Mouse (Mus musculus) right cerebral cortex, adult 2 months (tissue): ENCODE measurements around the gene Capn8.

Experiments
- DNase-seq, 2 experiments: peaks; one replicate each; pipeline ENCODE4 v3.0.0; 2021 to 2022; ENCODE audit warnings: low spot score in 2 of 2

Gene Capn8

DNA sequence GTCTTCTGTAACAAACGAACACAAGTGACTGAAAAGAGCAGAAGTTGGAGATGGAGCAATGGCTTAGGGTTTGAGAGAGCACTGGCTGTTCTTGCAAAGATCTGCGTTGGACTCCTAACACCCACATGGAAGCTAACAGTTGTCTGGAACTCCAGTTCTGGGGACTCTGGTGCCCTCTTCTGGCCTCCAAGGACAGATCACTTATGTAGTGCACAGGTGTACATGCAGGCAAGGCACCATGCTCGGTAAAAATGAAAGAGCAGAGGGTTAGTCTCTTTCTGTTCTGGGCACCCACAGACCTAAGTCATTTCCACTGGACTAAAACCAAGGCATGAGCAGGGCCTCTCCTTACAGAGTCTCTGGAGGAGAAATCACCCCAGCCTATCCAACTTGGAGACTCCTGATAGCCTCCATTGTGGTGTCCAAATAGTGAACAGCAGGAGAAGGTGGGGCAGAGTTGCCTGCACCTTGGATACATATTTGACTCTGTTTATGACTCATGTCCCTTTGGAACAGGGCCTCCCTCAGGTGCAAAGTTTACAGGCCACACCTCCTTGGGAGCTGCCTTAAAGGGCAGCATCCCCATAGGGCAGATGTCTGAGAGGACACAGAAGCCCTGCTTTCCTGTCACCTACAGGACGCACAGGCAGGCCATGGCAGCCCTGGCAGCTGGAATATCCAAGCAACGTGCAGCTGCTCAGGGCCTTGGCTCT lies at the start of gene Capn8:
Capn8 (plus strand) TSS at position 600 of the 713 bp plus-strand sequence.
- DNase-seq = no peak

DNA sequence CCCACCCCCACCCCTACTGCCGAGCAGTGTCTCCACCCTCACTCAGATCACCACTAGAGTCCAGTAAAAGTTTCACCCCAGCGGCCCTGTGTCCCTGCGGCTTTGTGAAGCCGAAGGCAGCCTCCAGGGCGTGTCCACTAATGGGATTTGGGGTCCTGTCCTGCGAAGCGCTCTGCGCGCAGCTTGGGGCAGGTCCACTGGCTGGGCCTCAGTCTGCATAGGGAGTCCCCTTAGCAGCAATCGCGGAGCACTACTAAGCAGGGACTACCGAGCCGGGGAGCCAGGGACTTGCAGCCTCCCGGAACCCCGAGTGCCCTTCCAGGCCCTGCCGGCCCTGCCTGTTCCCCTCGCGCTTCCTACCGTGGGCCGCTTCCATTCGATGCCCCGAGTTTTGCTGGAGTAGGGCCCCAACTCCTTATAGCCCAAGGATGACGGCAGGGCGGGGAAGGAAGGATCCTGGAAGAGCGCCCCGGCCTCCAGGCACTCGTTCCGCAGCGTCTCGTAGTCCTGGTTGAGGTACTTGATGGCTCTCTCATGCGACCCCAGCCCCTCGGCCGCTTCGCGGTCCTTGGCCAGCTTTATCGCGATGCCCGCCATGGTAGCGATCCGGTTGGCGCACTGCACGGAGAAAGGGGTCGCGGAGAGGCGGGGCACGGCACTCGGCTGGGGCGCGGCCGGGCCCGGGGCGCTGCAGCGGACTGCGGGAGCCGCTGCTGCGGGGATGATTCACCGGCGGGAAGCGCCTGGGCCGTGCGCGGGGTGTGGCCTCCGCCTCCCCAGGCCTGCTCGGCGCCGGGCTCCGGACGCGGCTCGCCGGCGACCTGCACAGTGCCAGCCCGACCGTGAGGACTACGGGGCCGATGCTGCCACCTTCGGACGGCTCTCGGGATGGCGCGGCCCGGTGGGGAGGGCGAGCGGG lies 47.8 kb upstream of the Capn8 start, which contains the start of gene Capn2:
Capn2 (minus strand) TSS at position 851 of the 919 bp plus-strand sequence.
- peak; percentile 72 to 74 for DNase-seq

DNA sequence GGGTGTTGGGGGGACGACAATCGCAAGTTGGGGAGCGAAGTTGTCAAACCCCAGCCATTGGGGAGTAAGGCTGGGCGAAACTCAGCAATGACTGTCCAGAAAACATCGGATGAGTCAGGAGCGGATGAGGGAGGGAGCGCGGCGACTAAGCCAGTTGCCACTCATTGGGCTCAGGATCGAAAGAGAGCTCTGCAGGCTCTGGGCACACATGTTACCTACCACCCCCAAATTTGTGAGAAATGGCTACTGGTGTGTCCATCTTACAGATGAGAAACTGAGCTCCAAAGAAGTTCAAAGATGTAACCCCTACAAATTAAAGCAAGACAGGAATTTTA lies 47.2 kb upstream of the Capn8 start:
- no peak for DNase-seq

DNA sequence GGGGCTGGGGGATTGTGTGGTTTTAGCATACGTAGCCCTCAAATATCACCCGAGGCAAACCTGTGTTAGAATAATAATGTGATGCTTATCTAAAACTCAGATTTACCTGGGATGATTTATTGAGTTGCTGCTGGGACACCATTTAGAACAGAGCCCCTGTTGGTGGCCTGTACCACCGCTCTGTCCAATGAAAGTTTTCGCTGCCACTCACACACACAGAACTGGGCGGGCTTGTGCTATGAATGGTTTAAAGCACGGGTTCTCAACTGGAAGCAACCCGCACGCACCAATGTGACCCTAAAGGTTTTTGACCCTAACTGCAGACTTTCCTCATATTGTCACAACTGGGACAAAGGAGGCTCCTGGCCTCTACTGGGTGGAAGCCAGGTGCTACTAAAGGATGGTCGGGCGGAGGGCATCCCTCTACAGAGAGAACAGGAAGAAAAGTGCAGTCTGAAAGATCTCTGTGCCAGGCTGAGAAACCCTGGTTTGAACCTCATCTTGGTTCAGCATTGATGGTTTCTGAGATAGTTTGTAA lies 46.6 kb upstream of the Capn8 start:
- no peak for DNase-seq

DNA sequence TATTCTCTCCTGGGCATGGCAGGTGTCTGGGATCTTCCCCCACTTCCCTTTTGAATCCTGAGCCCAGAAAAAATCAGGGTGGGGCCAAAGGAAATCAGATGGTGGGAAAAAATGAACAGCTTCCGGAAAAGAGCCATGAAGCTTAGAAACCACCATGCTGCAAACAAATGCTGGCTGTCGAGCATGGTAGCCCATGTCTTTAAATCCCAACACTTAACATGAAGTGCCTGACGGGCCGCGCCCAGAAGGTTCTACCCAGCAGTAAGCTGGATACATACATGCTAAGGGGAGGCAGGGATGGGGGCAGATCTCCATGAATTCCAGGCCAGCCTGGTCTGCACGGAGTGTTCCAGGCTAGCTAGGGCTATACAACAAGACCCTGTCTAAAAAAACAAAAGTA lies 46.0 kb upstream of the Capn8 start:
- DNase-seq = no peak

DNA sequence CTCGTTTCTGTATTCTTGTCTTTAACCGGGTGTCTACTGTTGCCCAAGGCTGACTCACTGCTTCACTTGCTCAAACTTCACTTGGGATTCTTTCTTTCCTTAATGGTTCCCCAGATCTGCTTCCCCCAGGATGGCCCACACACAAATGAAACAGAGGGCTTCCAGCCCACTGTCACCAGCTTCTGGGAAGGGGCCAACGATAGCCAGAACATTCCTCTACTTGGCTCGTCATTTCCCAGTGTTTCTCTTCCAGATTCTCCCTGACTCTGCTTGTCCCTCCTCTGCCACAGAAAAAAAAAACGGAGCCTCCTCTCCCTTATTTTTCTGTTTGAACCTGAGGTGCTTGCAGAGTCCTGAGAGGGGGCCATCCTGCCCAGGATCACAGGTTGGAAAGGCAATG lies 45.5 kb upstream of the Capn8 start:
- no peak for DNase-seq

DNA sequence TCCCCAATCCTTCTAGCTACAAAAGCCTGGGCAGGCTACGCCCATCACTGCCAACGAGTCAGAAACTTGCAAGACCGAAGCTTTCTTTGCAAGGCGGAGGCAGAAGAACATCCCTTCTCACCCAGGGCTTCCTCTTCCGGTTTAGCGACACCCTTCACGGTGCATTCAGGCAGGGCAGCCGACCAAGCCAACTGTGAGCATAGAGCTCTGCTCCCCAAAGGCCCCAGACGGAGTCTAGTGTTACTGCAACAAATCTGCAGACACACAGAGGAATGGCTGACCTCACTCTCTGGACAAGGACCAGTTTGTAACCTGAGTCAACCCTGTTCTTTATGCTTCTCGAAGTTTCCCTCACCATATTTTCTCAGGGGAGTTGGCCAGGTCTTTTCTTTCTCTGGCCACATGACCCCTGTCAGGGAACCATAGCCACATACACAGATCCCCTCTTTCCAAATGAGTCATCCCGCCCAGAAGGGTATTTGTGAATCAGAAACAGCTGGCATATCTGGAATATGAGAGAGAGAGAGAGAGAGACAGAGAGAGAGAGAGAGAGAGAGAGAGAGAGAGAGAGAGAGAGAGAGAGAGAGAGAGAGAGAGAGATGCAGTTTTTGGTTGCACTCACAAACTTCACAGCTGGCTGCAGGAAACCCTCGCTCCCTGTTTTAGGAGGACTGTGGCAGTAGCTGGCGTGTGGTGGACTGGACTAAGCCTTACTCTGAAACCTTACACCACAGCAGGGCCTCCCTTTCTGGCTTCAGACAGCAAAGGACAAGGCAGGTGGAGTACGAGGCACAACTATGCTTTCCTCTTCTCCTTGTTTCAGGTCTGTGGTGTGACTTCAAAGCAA lies 44.5 kb upstream of the Capn8 start:
- no peak for DNase-seq

DNA sequence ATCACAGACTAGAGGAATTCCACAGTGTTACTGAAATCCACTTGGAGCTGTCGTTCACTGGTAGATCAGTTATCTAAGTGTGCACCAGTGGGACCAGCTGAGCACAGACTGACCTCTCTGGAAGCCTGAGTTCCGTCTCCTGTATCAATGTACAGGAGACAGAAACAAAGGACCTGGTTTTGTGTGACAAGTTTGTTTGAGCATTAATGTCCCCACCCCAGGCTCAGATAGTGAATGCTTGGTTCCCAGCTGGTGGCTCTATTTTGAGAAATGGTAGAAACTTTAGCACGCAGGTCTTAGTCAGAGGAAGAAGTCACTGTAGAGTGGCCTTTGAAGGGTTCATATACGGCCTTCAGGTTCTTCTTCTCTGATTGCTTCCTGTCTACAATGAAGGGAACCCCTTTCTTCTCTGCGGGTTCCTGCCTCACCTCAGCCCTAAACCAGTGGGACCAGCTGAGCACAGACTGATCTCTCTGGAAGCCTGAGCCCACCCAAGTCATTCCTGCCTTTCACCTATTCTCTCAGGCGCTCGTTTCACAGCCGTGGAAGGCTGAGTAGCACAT lies 43.8 kb upstream of the Capn8 start:
- no peak for DNase-seq

DNA sequence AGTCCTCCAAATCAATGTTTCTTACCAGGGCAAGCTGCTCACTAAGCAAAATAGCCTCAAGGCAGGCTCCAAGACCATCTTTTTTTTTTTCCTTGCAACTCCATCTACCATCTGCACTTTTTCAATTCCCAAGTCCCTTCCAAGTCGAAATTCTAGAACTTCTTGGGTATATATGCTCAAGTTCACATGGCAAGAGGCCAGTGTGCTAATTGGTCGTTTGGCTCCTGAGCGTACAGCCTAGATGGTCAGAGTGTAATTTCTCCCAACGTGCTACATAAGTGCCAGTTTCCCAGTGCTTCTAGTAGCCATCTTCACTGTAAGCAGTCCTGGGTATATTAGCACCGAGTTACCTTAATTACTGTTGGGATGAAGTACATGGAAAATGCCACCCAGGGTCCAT lies 41.8 kb upstream of the Capn8 start:
- no peak for DNase-seq

DNA sequence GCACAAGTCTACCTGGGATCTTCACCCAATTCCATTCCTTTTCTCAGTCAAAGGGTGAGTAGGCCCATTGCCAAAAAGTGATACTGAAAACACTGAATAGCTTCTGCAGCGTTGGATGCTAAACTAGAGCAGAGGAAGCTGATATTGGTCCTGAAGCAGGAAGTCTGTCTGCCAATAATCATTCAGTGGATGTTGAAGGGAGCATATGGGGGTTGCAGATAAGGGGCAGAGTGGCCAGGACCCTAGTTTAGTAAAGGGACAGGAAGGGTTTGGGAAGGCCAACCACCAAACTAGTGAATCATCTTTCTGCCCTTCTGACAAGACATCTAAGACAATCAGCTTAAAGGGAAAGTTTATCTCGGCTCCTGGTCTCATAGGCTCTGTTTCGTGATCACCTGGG lies 41.1 kb upstream of the Capn8 start:
- DNase-seq = no peak

DNA sequence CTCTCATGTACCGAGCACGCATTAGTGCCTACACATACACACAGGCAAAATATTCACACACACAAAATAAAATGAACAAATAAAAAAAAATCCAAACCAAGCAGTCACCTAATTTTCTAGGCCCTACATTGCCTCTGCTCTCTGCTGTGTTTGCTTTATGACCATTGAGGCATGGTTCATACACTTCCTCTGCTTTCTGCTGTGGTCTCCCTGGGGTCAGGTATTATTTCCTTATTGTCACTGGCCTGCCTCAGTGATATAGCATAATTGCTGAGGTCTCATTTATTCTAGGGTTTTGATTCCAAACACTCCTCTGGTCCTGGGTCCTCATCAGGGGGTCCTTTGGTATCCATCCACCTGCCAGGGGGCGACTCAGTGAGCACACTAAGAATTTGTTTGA lies 39.2 kb upstream of the Capn8 start:
- DNase-seq = no peak

DNA sequence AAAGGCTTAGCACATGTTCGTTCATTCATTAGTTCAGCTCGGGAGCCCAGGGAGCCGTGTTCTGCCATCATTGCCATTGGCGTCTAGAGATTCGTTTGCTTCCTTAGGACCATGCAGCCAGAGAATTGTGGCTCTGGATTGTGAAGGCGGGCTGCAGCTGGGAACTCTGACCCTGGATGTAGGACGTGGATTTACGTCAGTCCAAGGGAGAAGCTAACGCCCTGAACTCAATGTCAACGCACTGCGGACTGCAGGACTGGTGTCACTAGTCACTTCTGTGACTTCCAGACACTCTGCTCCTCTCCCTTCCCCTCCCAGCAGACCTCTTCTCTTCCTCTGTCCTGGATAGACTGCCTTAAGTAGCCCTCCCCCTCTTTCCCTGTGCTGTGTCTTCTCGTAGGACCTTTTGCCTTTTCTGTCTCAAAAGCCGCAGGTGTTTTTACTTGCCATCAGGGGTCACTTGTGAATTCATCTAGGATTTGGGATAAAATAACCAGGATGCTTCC lies 37.5 kb upstream of the Capn8 start:
- no peak for DNase-seq

DNA sequence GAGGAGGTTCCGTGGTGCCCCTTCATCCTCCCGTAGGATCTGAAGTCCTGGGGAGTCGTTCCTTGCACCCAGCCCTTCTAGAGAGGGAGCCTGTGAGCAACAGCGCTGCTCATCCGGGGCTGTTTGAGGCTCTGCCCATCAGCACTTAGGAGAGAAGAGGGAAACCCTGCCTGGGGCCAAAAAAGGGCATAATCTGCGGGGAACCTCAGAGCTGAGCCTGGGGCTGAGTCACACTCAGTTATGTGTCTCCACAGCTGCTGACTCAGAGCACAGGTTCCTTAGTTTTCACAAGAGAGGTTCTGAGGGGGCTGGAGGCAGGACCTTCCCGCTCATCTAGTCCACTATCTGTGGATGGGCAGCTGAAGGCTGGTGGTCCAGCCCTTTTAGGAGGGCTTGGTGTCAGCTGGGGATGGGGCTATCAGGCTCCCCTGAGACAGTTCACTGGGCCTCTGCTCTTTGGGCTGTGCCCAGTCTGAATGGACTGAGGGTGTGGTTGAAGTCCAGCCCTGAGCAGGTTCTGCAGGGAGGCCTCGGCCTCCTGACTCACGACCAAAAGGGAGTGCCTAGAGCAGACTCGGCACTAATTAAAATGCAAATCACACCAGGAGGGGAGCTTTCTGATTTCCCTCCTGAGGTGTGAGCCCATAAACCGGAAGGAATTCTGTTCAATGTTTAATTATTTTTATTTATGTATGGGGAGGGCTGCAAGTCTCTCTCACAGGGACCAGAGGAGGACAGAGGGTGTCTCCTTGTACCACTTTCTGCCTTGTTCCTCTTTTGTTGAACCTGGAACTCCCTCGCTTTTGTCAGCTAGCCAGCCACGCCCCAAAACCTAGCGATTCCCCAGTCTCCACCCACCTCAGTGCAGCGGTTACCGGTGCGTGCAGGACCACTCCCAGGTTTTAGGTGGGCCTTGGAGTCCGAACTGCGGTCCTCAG lies 36.6 kb upstream of the Capn8 start:
- peak in 1 of 2 experiments; percentile 10 for DNase-seq

DNA sequence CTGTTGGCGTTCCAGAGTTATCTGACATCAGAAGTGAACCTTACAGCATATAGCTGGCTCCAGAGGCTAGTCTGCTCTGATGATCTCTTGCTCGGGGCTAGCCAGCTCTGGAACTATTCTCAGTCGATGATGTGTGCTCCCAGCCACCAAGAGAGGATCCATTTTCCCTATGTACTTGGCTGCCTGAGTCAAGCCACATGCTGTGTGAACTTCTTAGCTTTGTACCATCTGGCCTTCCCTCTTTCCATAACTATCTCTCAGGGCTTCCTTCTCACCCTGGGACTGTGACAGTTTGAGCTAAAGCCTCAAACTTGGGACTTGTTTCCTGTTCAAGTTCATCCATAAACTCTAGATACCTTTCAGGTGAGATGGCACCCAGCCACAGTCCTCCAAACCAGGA lies 31.2 kb upstream of the Capn8 start:
- DNase-seq = no peak

DNA sequence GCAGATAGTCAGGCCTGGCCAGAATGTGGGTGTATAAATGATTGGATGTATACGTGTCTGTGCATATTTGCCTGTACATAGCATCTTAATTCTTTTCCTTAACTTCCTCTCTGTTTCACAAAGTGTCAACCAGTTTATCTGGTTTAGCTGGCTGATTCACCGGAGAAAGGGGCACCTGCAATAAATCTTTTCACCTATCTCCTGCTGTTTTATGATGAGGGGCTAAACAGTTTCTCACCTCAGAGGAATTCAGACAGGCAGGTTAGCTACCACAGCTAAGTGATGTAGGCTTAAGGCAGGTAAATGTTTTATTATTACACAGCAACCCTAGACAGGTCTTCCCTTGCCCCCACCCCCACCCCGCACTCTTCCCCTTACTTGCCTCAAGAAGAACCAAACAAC lies 29.7 kb upstream of the Capn8 start:
- DNase-seq = no peak

DNA sequence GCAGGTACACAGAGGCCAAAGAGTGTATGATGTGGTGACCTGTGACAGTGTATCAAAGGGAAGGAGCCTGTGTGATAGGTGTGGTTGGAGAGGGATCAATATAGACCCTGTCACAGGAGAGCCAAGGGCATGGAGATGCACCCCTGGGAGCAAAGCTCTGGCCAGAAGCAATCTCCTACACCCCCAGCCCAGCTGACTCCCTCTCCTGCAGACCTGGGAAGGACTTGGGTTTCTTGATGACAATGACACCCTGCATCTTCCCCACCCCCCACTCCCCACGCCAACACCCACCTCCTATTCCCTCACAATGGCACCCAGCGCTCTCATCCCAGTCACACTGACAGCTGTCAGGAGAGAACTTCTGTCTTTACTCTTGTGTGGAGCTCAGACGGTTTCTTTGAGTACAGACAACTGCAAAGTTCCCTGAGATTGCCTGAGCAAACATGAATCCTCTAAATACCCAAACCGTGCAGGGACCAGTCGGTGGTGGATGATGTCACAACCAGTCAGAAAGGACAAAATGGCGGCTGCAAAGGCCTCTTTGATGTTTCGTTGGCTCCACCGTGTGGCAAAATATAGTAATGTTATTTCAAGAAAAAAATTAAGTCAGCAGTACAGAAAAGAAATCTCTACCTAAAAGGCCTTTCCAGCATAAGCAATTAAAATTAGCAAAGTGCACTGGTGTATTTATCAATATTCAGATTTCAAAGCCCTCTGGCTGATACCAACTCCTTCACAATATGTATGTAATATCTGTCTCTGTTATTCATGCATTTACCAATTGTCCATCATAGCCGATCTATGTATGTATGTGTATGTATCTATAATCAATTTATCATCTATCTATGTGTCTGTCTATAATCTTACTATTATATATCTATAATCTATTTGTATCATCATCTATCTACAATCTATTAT lies 25.5 kb upstream of the Capn8 start:
- peak; percentile 77 to 79 for DNase-seq

DNA sequence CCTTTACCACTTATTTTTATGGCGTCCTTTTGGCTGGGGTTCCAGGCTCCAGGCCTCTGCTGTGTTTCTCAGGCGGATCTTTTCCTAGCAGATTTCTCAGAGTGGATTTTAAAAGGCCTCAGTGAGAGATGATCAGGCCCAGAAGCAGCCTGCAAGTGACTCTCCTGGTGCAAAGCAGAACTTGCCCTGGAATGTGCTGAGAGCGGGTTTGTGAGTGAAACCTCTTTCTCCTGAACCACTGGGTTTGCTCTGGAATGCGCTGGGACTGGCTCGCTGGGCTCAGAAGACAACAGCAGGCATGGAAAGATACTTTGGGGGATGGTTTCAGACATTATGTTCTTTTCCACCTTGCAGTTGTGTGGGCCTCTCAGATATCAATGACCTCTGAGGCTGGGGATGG lies 22.7 kb upstream of the Capn8 start:
- no peak for DNase-seq

DNA sequence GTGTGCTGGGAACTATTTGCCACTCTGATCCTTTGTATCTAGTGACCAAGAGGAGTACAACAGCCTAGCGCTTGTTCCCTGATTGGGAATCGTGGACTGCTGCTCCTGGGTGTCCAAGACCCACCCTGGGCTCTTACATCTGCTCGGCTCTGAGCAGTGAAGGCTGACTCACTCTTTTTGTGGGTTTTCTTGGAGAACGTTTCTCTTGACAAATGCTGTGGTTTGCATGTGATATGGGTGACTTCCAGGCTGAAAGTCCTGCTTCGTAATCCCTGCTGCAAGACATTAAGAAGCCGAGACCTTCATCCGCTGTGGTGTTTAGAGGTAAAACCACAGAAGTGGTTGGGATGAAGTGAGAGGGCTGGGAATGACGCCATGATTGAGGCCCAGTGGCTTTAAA lies 21.7 kb upstream of the Capn8 start:
- no peak for DNase-seq

DNA sequence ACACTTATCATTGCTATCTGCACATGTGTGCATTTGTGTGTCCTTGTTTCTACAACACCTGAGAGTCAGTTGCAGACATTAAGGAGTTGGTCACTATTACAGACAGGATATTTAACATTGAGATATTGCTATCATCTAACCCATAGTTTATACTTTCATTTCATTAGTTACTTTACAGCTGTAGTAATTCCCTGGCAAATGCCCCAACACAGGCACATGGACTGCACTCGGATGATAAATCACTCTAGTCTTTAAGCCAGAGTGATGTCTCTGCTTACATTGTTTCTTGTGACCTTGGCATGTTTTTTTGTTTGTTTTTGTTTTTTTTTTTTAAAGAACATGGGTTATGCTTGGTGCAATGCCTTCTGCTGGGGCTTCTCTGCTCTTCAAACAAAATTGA lies 20.9 kb upstream of the Capn8 start:
- no peak for DNase-seq
